Mouse (Mus musculus) lung, embryonic 14.5 days (tissue): Measurements from ENCODE around the gene Hdac4. TPM values are rescaled to one million over a fixed set of nuclear protein-coding genes. Genes with fewer than 3 reads are reported as not detected.

Source experiments
- ATAC-seq: fragments of 200-750 bp; cut with Nextera tagmentation; 2 replicates; pipeline ENCODE4 v1.8.0; 2017; ENCODE audit warnings: mild to moderate bottlenecking, moderate TSS enrichment, moderate library complexity; ENCODE audit not compliant: insufficient read depth
- DNase-seq: peaks from one replicate; pipeline ENCODE4 v3.0.0-alpha.2; 2015
- H3K27ac ChIP-seq: fragments of 300-500 bp; sonication (generic); 2 replicates; pipeline ENCODE4 v1.5.1; 2014; ENCODE audit warnings: low read depth, mild to moderate bottlenecking, moderate library complexity
- H3K27me3 ChIP-seq: fragments of 300-500 bp; sonication (generic); 2 replicates; pipeline ENCODE4 v1.6.1; 2014; ENCODE audit warnings: low read length, control low read depth; ENCODE audit not compliant: insufficient read depth
- H3K36me3 ChIP-seq: fragments of 300-500 bp; sonication (generic); 2 replicates; pipeline ENCODE4 v1.6.1; 2014; ENCODE audit warnings: control low read depth; ENCODE audit not compliant: insufficient read depth
- H3K4me1 ChIP-seq: fragments of 300-500 bp; sonication (generic); 2 replicates; pipeline ENCODE4 v1.6.1; 2014; ENCODE audit warnings: antibody characterized with exemption, control low read depth; ENCODE audit not compliant: insufficient read depth
- H3K4me2 ChIP-seq: fragments of 300-500 bp; sonication (generic); 2 replicates; pipeline ENCODE4 v1.6.1; 2014; ENCODE audit warnings: mild to moderate bottlenecking
- H3K4me3 ChIP-seq: fragments of 300-500 bp; sonication (generic); 2 replicates; pipeline ENCODE4 v1.5.1; 2014; ENCODE audit warnings: low read depth, low read length
- H3K9ac ChIP-seq: fragments of 300-500 bp; sonication (generic); 2 replicates; pipeline ENCODE4 v1.6.1; 2014
- H3K9me3 ChIP-seq: fragments of 300-500 bp; sonication (generic); 2 replicates; pipeline ENCODE4 v1.6.1; 2016; ENCODE audit warnings: low read depth, low read length, control low read depth
- CTCF ChIP-seq: IDR thresholded peaks from 2 replicates; pipeline ENCODE4 v1.5.1; 2016; ENCODE audit warnings: antibody characterized with exemption, low read depth
- WGBS: fragments of 180-500 bp; shearing (Covaris S2); extraction: QIAGEN DNeasy Blood & Tissue Kit; methylation state at CpG from one replicate; pipeline ENCODE4 v1.1.7; 2014; 5-methylcytosine and 5-hydroxymethylcytosine counted together
- polyA plus RNA-seq: library from polyadenylated mRNA; unstranded; fragments of >200 nt; fragmentation: Nextera tagmentation; extraction: Ambion mirVana; gene quantifications from 2 replicates; pipeline ENCODE4 v1.2.1, GENCODE M21; 2014

The Hdac4 gene
- polyA plus RNA-seq, 1 experiment from 2014 or later: 20.2 TPM

DNA sequence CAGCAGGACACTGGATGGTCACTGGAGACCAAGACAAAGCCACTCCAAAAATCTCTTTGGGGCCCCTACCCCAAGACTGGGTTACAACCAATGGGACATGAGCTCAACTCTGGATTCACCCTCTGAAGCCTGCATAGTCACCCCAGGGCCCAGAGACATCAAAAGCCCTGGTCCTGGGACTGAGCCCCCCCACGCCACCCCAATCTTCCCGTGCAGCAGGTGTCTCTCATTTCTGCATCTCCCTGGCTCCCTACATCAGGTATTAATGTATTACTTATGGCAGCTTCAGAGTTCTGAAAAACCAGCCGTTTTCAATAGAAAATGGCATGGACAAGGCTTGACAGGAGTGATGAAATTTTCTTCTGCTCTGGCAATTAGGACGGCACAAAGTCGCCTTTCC is 17.9 kb downstream of the Hdac4 start:
- DNase-seq (no peak), ATAC-seq (no peak)
- WGBS: 74% methylated on average over 5 of the region's 5 CpGs
- peak overlapping the region; percentile 5; the same call in 1 of the 2 replicates for H3K27ac ChIP-seq
- no peak for TF ChIP-seq CTCF
- no peak overlapping the region for H3K4me3 ChIP-seq
- no peaks in the 10 kb centered on the region for H3K36me3 ChIP-seq
- no peaks in the 10 kb centered on the region for H3K27me3 ChIP-seq
- H3K4me2 ChIP-seq: no peak overlapping the region
- H3K9me3 ChIP-seq: no peaks in the 10 kb centered on the region
- 0 out of 2 replicates have a peak, but pooled peaks cover 9% of the 10 kb centered on the region for H3K4me1 ChIP-seq
- H3K9ac ChIP-seq: no peak overlapping the region

DNA sequence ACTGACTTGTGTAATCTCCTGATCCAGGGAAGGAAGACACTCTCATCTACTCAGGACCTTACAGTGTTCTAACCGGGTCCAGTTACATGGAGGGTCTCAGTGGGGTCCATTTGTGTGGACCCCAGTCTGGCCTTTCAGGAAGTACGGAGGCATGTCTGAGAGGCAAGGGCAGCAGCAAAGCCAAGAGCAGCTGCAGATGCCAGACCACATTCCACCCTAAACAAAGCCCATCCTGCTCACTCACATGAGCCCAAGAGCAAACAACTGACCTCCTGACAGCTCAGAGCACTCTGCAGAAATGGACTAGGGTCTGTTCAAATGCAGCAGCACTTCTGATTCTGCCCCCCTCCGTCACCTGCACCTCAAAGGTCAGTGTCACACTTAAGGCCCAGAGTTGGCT is 18.3 kb downstream of the Hdac4 start:
- H3K27ac ChIP-seq: peak overlapping the region; percentile 5; the same call in 1 of the 2 replicates
- no peak for DNase-seq
- no peaks in the 10 kb centered on the region for H3K36me3 ChIP-seq
- ATAC-seq: no peak
- H3K9ac ChIP-seq: no peak overlapping the region
- 0 out of 2 replicates have a peak, but pooled peaks cover 9% of the 10 kb centered on the region for H3K4me1 ChIP-seq
- H3K9me3 ChIP-seq: no peaks in the 10 kb centered on the region
- no peaks in the 10 kb centered on the region for H3K27me3 ChIP-seq
- TF ChIP-seq CTCF: no peak
- WGBS: 61% methylated on average over 3 of the region's 3 CpGs
- no peak overlapping the region for H3K4me3 ChIP-seq
- no peak overlapping the region for H3K4me2 ChIP-seq

- WGBS: 82% methylated on average over 6 of the region's 6 CpGs
- ATAC-seq (no peak), DNase-seq (no peak)
- Histone ChIP-seq H3K27ac (no peak overlapping the region), H3K4me1 (0 out of 2 replicates have a peak, but pooled peaks cover 9% of the 10 kb centered on the region), H3K27me3 (no peaks in the 10 kb centered on the region), H3K36me3 (no peaks in the 10 kb centered on the region), H3K9me3 (no peaks in the 10 kb centered on the region), H3K4me2 (no peak overlapping the region), H3K9ac (no peak overlapping the region), H3K4me3 (no peak overlapping the region)
- no peak for TF ChIP-seq CTCF
Observed at GRCm38 (mm10) chr1:92175266-92175665, 20.2 kb downstream of the Hdac4 start.

DNA sequence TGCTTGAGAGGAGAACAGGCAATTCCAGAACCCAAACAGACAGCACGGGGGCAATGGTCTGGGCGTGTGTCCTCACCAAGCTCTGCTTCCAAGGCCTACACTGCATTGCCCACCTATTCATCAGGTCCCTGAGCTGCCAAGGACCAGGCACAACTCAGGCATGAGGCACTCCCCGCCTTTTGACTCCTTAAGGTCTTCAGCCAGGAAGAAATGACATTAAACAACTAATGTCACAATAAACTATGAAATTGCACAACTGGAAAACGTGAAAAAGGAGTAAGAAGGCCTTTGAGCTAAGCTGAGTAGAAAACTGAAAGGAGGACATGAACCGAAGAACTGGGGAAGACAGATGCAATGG is 20.6 kb downstream of the Hdac4 start:
- no peak for ATAC-seq
- DNase-seq: no peak
- H3K27ac ChIP-seq: 0 out of 2 replicates have a peak overlapping the region, but pooled peaks have one; percentile 13
- no peak overlapping the region for H3K4me2 ChIP-seq
- WGBS: 69% methylated on average over 5 of the region's 5 CpGs
- H3K36me3 ChIP-seq: no peaks in the 10 kb centered on the region
- TF ChIP-seq CTCF: no peak
- H3K27me3 ChIP-seq: no peaks in the 10 kb centered on the region
- 0 out of 2 replicates have a peak, but pooled peaks cover 9% of the 10 kb centered on the region for H3K4me1 ChIP-seq
- no peak overlapping the region for H3K9ac ChIP-seq
- no peak overlapping the region for H3K4me3 ChIP-seq
- H3K9me3 ChIP-seq: no peaks in the 10 kb centered on the region

DNA sequence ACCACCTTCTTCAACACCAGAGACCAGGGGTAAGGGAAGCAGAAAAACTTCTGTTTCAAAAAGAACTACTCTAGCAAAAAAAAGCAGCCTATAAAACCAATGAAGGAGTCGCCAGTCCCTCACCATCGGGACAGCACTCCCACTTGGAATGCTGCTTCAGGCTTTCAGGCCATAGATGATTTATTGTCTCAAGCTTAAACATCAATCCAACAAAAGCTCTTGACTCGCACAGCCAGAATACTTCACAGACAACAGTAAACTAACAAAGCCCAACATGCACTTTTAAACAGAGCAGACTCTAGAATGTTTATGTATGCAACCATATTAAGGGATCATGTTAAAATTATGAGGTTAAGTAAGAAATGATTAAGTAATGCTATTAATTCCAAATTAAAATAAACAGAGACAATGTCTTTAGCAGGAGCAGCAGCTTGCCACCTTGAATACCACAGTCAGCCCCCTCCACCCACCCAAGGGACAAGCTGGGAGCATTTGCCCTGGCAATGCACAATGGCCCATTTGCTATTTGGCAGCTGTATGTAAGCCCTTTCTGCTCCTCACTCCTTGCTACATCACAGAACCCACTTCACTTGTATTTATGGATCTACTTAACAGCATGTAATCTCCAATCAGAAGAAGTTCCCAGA is 21.1 kb downstream of the Hdac4 start:
- H3K4me3 ChIP-seq: no peak overlapping the region
- 0 out of 2 replicates have a peak, but pooled peaks cover 9% of the 10 kb centered on the region for H3K4me1 ChIP-seq
- no peaks in the 10 kb centered on the region for H3K36me3 ChIP-seq
- no peak for ATAC-seq
- peak; percentile 41 for DNase-seq
- H3K27me3 ChIP-seq: no peaks in the 10 kb centered on the region
- no peak overlapping the region for H3K9ac ChIP-seq
- TF ChIP-seq CTCF: no peak
- 0 out of 2 replicates have a peak overlapping the region, but pooled peaks have one; percentile 13 for H3K27ac ChIP-seq
- no peaks in the 10 kb centered on the region for H3K9me3 ChIP-seq
- no peak overlapping the region for H3K4me2 ChIP-seq
- 17% methylated on average over 3 of the region's 3 CpGs for WGBS

- DNase-seq: no peak
- TF ChIP-seq CTCF: no peak
- Histone ChIP-seq H3K4me3 (no peak overlapping the region), H3K27me3 (no peaks in the 10 kb centered on the region), H3K9ac (no peak overlapping the region), H3K4me2 (no peak overlapping the region), H3K4me1 (0 out of 2 replicates have a peak, but pooled peaks cover 5% of the 10 kb centered on the region), H3K36me3 (no peaks in the 10 kb centered on the region), H3K9me3 (no peaks in the 10 kb centered on the region), H3K27ac (no peak overlapping the region)
- WGBS: 81% methylated on average over 5 of the region's 5 CpGs
- ATAC-seq: no peak
Observed at GRCm38 (mm10) chr1:92170616-92171235, 24.8 kb downstream of the Hdac4 start.

GRCm38 (mm10) chr1:92169776-92170055 is 25.8 kb downstream of the Hdac4 start:
- Histone ChIP-seq H3K27ac (no peak overlapping the region), H3K4me2 (no peak overlapping the region), H3K9me3 (no peaks in the 10 kb centered on the region), H3K4me1 (0 out of 2 replicates have a peak, but pooled peaks cover 5% of the 10 kb centered on the region), H3K36me3 (no peaks in the 10 kb centered on the region), H3K9ac (no peak overlapping the region), H3K4me3 (no peak overlapping the region), H3K27me3 (no peaks in the 10 kb centered on the region)
- no peak for TF ChIP-seq CTCF
- ATAC-seq (no peak), DNase-seq (no peak)
